Mouse (Mus musculus) limb, embryonic 13.5 days (tissue): ENCODE measurements around the gene Cpe. TPM values are rescaled to one million over a fixed set of nuclear protein-coding genes. Genes with fewer than 3 reads are reported as not detected.
A peak's percentile ranks its signal among the peaks of the same experiment; 100 is the strongest.

ENCODE experiments used
- ATAC-seq: fragments of 200-750 bp; cut with Nextera tagmentation; 2 replicates; pipeline ENCODE4 v1.8.0; 2017; ENCODE audit warnings: low read depth, moderate number of reproducible peaks, moderate TSS enrichment; ENCODE audit not compliant: low FRiP score
- H3K27ac ChIP-seq: fragments of 300-500 bp; sonication (generic); 2 replicates; pipeline ENCODE4 v1.5.1; 2015; ENCODE audit warnings: inconsistent platforms, mild to moderate bottlenecking, moderate library complexity
- H3K27me3 ChIP-seq: fragments of 300-500 bp; sonication (generic); 2 replicates; pipeline ENCODE4 v1.6.1; 2015; ENCODE audit warnings: mild to moderate bottlenecking, inconsistent platforms
- H3K36me3 ChIP-seq: fragments of 300-500 bp; sonication (generic); 2 replicates; pipeline ENCODE4 v1.6.1; 2015; ENCODE audit warnings: inconsistent platforms, mild to moderate bottlenecking, moderate library complexity
- H3K4me1 ChIP-seq: fragments of 300-500 bp; sonication (generic); 2 replicates; pipeline ENCODE4 v1.6.1; 2015; ENCODE audit warnings: inconsistent platforms
- H3K4me2 ChIP-seq: fragments of 300-500 bp; sonication (generic); replicated peaks from 2 replicates; pipeline ENCODE4 v1.6.1; 2015; ENCODE audit warnings: inconsistent platforms, mild to moderate bottlenecking, moderate library complexity
- H3K4me3 ChIP-seq: fragments of 300-500 bp; sonication (generic); 2 replicates; pipeline ENCODE4 v1.5.1; 2015; ENCODE audit warnings: moderate library complexity, mild to moderate bottlenecking, inconsistent platforms
- H3K9ac ChIP-seq: fragments of 300-500 bp; sonication (generic); 2 replicates; pipeline ENCODE4 v1.6.1; 2015; ENCODE audit warnings: mild to moderate bottlenecking, inconsistent platforms
- H3K9me3 ChIP-seq: fragments of 300-500 bp; sonication (generic); 2 replicates; pipeline ENCODE4 v1.6.1; 2016; ENCODE audit warnings: inconsistent platforms
- WGBS: fragments of 180-500 bp; shearing (Covaris S2); methylation state at CpG from one replicate; pipeline ENCODE4 v1.1.7; 2015; 5-methylcytosine and 5-hydroxymethylcytosine counted together
- polyA plus RNA-seq: library from polyadenylated mRNA; unstranded; fragments of >200 nt; fragmentation: Nextera tagmentation; extraction: Ambion mirVana; gene quantifications from 2 replicates; pipeline ENCODE4 v1.2.1, GENCODE M21; 2015

Gene Cpe
- polyA plus RNA-seq, result 245 and 250 TPM in 2 replicates

- no peaks in the 10 kb centered on the region for H3K9me3 ChIP-seq
- H3K4me2 ChIP-seq, result peak within 1 kb of the TSS; percentile 75
- peak within 1 kb of the TSS; percentile 89 for H3K27ac ChIP-seq
- no peaks in the 10 kb centered on the region for H3K36me3 ChIP-seq
- peaks cover 13% of the 10 kb centered on the region; the same call in 1 of the 2 replicates for H3K4me1 ChIP-seq
- H3K9ac ChIP-seq, result peak within 1 kb of the TSS; percentile 93
- H3K4me3 ChIP-seq, result peak within 1 kb of the TSS; percentile 75
- H3K27me3 ChIP-seq, result 0 out of 2 replicates have a peak, but pooled peaks cover 4% of the 10 kb centered on the region
- under 1% methylated on average over 54 of the region's 54 CpGs for WGBS
- peak; percentile 97 for ATAC-seq
These were observed at the start of gene Cpe for GRCm38 (mm10) chr8:64692651-64693201. Gene Cpe, minus strand, starts transcription at chr8:64693054.

GRCm38 (mm10) chr8:64740547-64741211, 47.8 kb upstream of the Cpe start:
- Histone ChIP-seq H3K36me3 (peaks cover 6% of the 10 kb centered on the region), H3K27ac (no peak overlapping the region), H3K4me3 (no peak overlapping the region), H3K4me2 (no peak overlapping the region), H3K4me1 (no peaks in the 10 kb centered on the region), H3K27me3 (no peaks in the 10 kb centered on the region), H3K9ac (no peak overlapping the region), H3K9me3 (no peaks in the 10 kb centered on the region)
- WGBS, result 92% methylated on average over 13 of the region's 13 CpGs
- ATAC-seq, result no peak

- Histone ChIP-seq H3K4me1 (no peaks in the 10 kb centered on the region), H3K4me3 (no peak overlapping the region), H3K36me3 (peaks cover 6% of the 10 kb centered on the region; the same call in 1 of the 2 replicates), H3K27me3 (no peaks in the 10 kb centered on the region), H3K27ac (no peak overlapping the region), H3K4me2 (no peak overlapping the region), H3K9me3 (no peaks in the 10 kb centered on the region), H3K9ac (no peak overlapping the region)
- 85% methylated on average over 1 of the region's 1 CpGs for WGBS
- ATAC-seq, result no peak
These were observed 46.1 kb upstream of the Cpe start for GRCm38 (mm10) chr8:64738916-64739315.

- Histone ChIP-seq H3K4me1 (peaks cover 10% of the 10 kb centered on the region), H3K36me3 (peaks cover 6% of the 10 kb centered on the region; the same call in 1 of the 2 replicates), H3K9ac (no peak overlapping the region), H3K9me3 (no peaks in the 10 kb centered on the region), H3K4me3 (no peak overlapping the region), H3K4me2 (no peak overlapping the region), H3K27ac (no peak overlapping the region), H3K27me3 (no peaks in the 10 kb centered on the region)
- no peak for ATAC-seq
- WGBS, result 84% methylated on average over 3 of the region's 3 CpGs
These were observed 44.0 kb upstream of the Cpe start for GRCm38 (mm10) chr8:64736767-64737323.

GRCm38 (mm10) chr8:64735161-64735560, 42.3 kb upstream of the Cpe start:
- peaks cover 13% of the 10 kb centered on the region for H3K4me1 ChIP-seq
- no peak overlapping the region for H3K4me2 ChIP-seq
- H3K36me3 ChIP-seq, result peaks cover 10% of the 10 kb centered on the region
- no peaks in the 10 kb centered on the region for H3K9me3 ChIP-seq
- H3K27ac ChIP-seq, result no peak overlapping the region
- no peak overlapping the region for H3K4me3 ChIP-seq
- H3K27me3 ChIP-seq, result no peaks in the 10 kb centered on the region
- no peak for ATAC-seq
- WGBS, result 88% methylated on average over 8 of the region's 8 CpGs
- H3K9ac ChIP-seq, result no peak overlapping the region

- H3K27me3 ChIP-seq, result no peaks in the 10 kb centered on the region
- WGBS, result under 1% methylated on average over 60 of the region's 60 CpGs
- H3K4me3 ChIP-seq, result peak within 1 kb of the TSS; percentile 81
- H3K27ac ChIP-seq, result peak within 1 kb of the TSS; percentile 15; the same call in 1 of the 2 replicates
- H3K9me3 ChIP-seq, result no peaks in the 10 kb centered on the region
- peak within 1 kb of the TSS; percentile 70 for H3K9ac ChIP-seq
- peak; percentile 100 for ATAC-seq
- H3K4me2 ChIP-seq, result peak within 1 kb of the TSS; percentile 81
- peaks cover 16% of the 10 kb centered on the region for H3K36me3 ChIP-seq
- peaks cover 13% of the 10 kb centered on the region for H3K4me1 ChIP-seq
These were observed 40.6 kb upstream of the Cpe start, which contains the start of gene Msmo1 for GRCm38 (mm10) chr8:64733271-64733943. Gene Msmo1, minus strand, starts transcription at chr8:64733792.

GRCm38 (mm10) chr8:64732596-64732995, 39.7 kb upstream of the Cpe start:
- H3K4me3 ChIP-seq, result peak overlapping the region; percentile 81
- H3K4me2 ChIP-seq, result peak overlapping the region; percentile 81
- no peaks in the 10 kb centered on the region for H3K9me3 ChIP-seq
- no peak for ATAC-seq
- H3K9ac ChIP-seq, result peak overlapping the region; percentile 70
- 10% methylated on average over 9 of the region's 9 CpGs for WGBS
- peaks cover 13% of the 10 kb centered on the region for H3K4me1 ChIP-seq
- H3K27ac ChIP-seq, result 0 out of 2 replicates have a peak overlapping the region, but pooled peaks have one; percentile 15
- H3K27me3 ChIP-seq, result no peaks in the 10 kb centered on the region
- H3K36me3 ChIP-seq, result peaks cover 18% of the 10 kb centered on the region

- no peak overlapping the region for H3K4me3 ChIP-seq
- WGBS, result 91% methylated on average over 7 of the region's 7 CpGs
- H3K9me3 ChIP-seq, result no peaks in the 10 kb centered on the region
- H3K36me3 ChIP-seq, result peaks cover 56% of the 10 kb centered on the region
- no peak overlapping the region for H3K4me2 ChIP-seq
- H3K4me1 ChIP-seq, result peaks cover 13% of the 10 kb centered on the region
- H3K27ac ChIP-seq, result no peak overlapping the region
- ATAC-seq, result no peak
- H3K27me3 ChIP-seq, result no peaks in the 10 kb centered on the region
- H3K9ac ChIP-seq, result no peak overlapping the region
These were observed 35.3 kb upstream of the Cpe start for GRCm38 (mm10) chr8:64728156-64728555.

- Histone ChIP-seq H3K9me3 (no peaks in the 10 kb centered on the region), H3K27me3 (no peaks in the 10 kb centered on the region), H3K4me3 (no peak overlapping the region), H3K36me3 (peaks cover 68% of the 10 kb centered on the region), H3K4me1 (no peaks in the 10 kb centered on the region), H3K4me2 (no peak overlapping the region), H3K27ac (no peak overlapping the region), H3K9ac (no peak overlapping the region)
- ATAC-seq, result no peak
- 85% methylated on average over 4 of the region's 4 CpGs for WGBS
These were observed 33.4 kb upstream of the Cpe start for GRCm38 (mm10) chr8:64726190-64726695.

GRCm38 (mm10) chr8:64723206-64723605, 30.4 kb upstream of the Cpe start:
- H3K27ac ChIP-seq, result no peak overlapping the region
- peaks cover 76% of the 10 kb centered on the region for H3K36me3 ChIP-seq
- no peak overlapping the region for H3K9ac ChIP-seq

GRCm38 (mm10) chr8:64717868-64718267, 25.0 kb upstream of the Cpe start:
- Histone ChIP-seq H3K27ac (no peak overlapping the region), H3K27me3 (no peaks in the 10 kb centered on the region), H3K4me2 (no peak overlapping the region), H3K4me1 (no peaks in the 10 kb centered on the region), H3K9ac (no peak overlapping the region), H3K36me3 (peaks cover 57% of the 10 kb centered on the region), H3K4me3 (no peak overlapping the region), H3K9me3 (no peaks in the 10 kb centered on the region)
- no peak for ATAC-seq
- WGBS, result 83% methylated on average over 7 of the region's 7 CpGs

More at GRCm38 (mm10) chr8:64723206-64723605, 30.4 kb upstream of the Cpe start:
- H3K4me2 ChIP-seq, result no peak overlapping the region
- WGBS, result 89% methylated on average over 2 of the region's 2 CpGs
- no peak overlapping the region for H3K4me3 ChIP-seq
- H3K27me3 ChIP-seq, result no peaks in the 10 kb centered on the region
- H3K4me1 ChIP-seq, result no peaks in the 10 kb centered on the region
- no peak for ATAC-seq
- H3K9me3 ChIP-seq, result no peaks in the 10 kb centered on the region

GRCm38 (mm10) chr8:64712499-64712898, 19.6 kb upstream of the Cpe start:
- H3K4me2 ChIP-seq, result no peak overlapping the region
- H3K9me3 ChIP-seq, result no peaks in the 10 kb centered on the region
- H3K27ac ChIP-seq, result no peak overlapping the region
- WGBS, result 88% methylated on average over 7 of the region's 7 CpGs
- H3K9ac ChIP-seq, result no peak overlapping the region
- no peak overlapping the region for H3K4me3 ChIP-seq
- no peaks in the 10 kb centered on the region for H3K4me1 ChIP-seq
- peaks cover 15% of the 10 kb centered on the region for H3K36me3 ChIP-seq
- H3K27me3 ChIP-seq, result no peaks in the 10 kb centered on the region
- ATAC-seq, result no peak
